Mouse (Mus musculus) hindbrain, embryonic 15.5 days (tissue): ENCODE measurements around the gene Rfc1. TPM values are rescaled to one million over a fixed set of nuclear protein-coding genes. Genes with fewer than 3 reads are reported as not detected.
"Not testable (repeated sequence)": the region's sequence is repeated elsewhere in the genome, so short reads cannot be mapped to it uniquely, and the experiment has no call there.

ENCODE experiments used
- ATAC-seq: fragments of 200-750 bp; cut with Nextera tagmentation; 2 replicates; pipeline ENCODE4 v1.8.0; 2017; ENCODE audit warnings: low read depth, moderate number of reproducible peaks, moderate TSS enrichment; ENCODE audit not compliant: low FRiP score
- H3K27ac ChIP-seq: fragments of 300-500 bp; sonication (generic); replicated peaks from 2 replicates; pipeline ENCODE4 v1.5.1; 2015; ENCODE audit warnings: mild to moderate bottlenecking, inconsistent platforms
- H3K27me3 ChIP-seq: fragments of 300-500 bp; sonication (generic); 2 replicates; pipeline ENCODE4 v1.6.1; 2015; ENCODE audit warnings: control low read depth, inconsistent platforms
- H3K36me3 ChIP-seq: fragments of 300-500 bp; sonication (generic); 2 replicates; pipeline ENCODE4 v1.6.1; 2015; ENCODE audit warnings: control low read depth, inconsistent platforms
- H3K4me1 ChIP-seq: fragments of 300-500 bp; sonication (generic); replicated peaks from 2 replicates; pipeline ENCODE4 v1.6.1; 2015; ENCODE audit warnings: control low read depth, inconsistent platforms
- H3K4me2 ChIP-seq: fragments of 300-500 bp; sonication (generic); 2 replicates; pipeline ENCODE4 v1.6.1; 2015; ENCODE audit warnings: moderate library complexity, mild to moderate bottlenecking, inconsistent platforms
- H3K4me3 ChIP-seq: fragments of 300-500 bp; sonication (generic); 2 replicates; pipeline ENCODE4 v1.5.1; 2015; ENCODE audit warnings: mild to moderate bottlenecking, inconsistent platforms
- H3K9ac ChIP-seq: fragments of 300-500 bp; sonication (generic); 2 replicates; pipeline ENCODE4 v1.6.1; 2015; ENCODE audit warnings: inconsistent platforms
- H3K9me3 ChIP-seq: fragments of 300-500 bp; sonication (generic); 2 replicates; pipeline ENCODE4 v1.6.1; 2016; ENCODE audit warnings: control low read depth, inconsistent platforms
- WGBS: fragments of 180-500 bp; shearing (Covaris S2); methylation state at CpG from one replicate; pipeline ENCODE4 v1.1.7; 2015; 5-methylcytosine and 5-hydroxymethylcytosine counted together
- polyA plus RNA-seq: library from polyadenylated mRNA; unstranded; fragments of >200 nt; fragmentation: Nextera tagmentation; extraction: Ambion mirVana; gene quantifications from 2 replicates; pipeline ENCODE4 v1.2.1, GENCODE M21; 2015

The Rfc1 gene
- polyA plus RNA-seq, 1 experiment from 2014 or later, result 29.9 TPM

GRCm38 (mm10) chr5:65334788-65335187, 682 bp downstream of the Rfc1 start:
- Histone ChIP-seq H3K27me3 (no peaks in the 10 kb centered on the region), H3K9ac (peak overlapping the region; percentile 77), H3K4me2 (peak overlapping the region; percentile 71), H3K4me3 (peak overlapping the region; percentile 79), H3K9me3 (no peaks in the 10 kb centered on the region), H3K4me1 (peaks cover 18% of the 10 kb centered on the region), H3K36me3 (no peaks in the 10 kb centered on the region), H3K27ac (0 out of 2 replicates have a peak overlapping the region, but pooled peaks have one; percentile 65)
- ATAC-seq, result no peak
- 11% methylated on average over 8 of the region's 8 CpGs for WGBS

DNA sequence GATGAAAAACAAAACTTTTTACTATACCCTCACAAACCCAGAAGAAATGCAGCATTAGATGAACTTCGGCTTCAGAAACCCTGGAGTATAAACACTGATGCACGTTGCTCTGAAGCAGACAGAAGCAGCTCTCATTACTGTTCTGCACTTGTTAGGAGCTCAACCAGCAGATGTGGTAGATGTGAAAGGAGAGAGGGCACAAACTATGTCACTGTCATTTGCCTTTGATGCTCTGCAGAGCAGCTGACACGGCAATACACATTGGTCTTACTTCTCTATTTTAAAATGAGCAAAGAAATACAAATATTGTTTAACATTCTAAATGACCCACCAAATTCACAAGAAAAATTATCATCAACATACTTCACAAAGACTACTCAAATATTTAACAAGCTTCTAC, 5.5 kb downstream of the Rfc1 start:
- Histone ChIP-seq H3K4me1 (peaks cover 14% of the 10 kb centered on the region; the same call in 1 of the 2 replicates), H3K36me3 (no peaks in the 10 kb centered on the region), H3K27ac (no peak overlapping the region), H3K9ac (no peak overlapping the region), H3K9me3 (no peaks in the 10 kb centered on the region), H3K4me3 (no peak overlapping the region), H3K4me2 (no peak overlapping the region), H3K27me3 (no peaks in the 10 kb centered on the region)
- WGBS, result 78% methylated on average over 3 of the region's 3 CpGs
- ATAC-seq, result no peak

- Histone ChIP-seq H3K4me3 (no peak overlapping the region), H3K9ac (no peak overlapping the region), H3K27ac (0 out of 2 replicates have a peak overlapping the region, but pooled peaks have one; percentile 42), H3K27me3 (no peaks in the 10 kb centered on the region), H3K36me3 (no peaks in the 10 kb centered on the region), H3K4me2 (no peak overlapping the region), H3K9me3 (no peaks in the 10 kb centered on the region), H3K4me1 (0 out of 2 replicates have a peak, but pooled peaks cover 3% of the 10 kb centered on the region)
- WGBS, result 76% methylated on average over 5 of the region's 5 CpGs
- ATAC-seq, result no peak
Observed at GRCm38 (mm10) chr5:65326212-65326611, 9.3 kb downstream of the Rfc1 start.

GRCm38 (mm10) chr5:65324758-65325355, 10.6 kb downstream of the Rfc1 start:
- H3K27ac ChIP-seq, result no peak overlapping the region
- H3K9ac ChIP-seq, result no peak overlapping the region
- no peak for ATAC-seq
- WGBS, result 92% methylated on average over 3 of the region's 3 CpGs
- no peaks in the 10 kb centered on the region for H3K36me3 ChIP-seq
- H3K27me3 ChIP-seq, result no peaks in the 10 kb centered on the region
- H3K4me3 ChIP-seq, result no peak overlapping the region
- no peaks in the 10 kb centered on the region for H3K9me3 ChIP-seq
- no peak overlapping the region for H3K4me2 ChIP-seq
- 0 out of 2 replicates have a peak, but pooled peaks cover 3% of the 10 kb centered on the region for H3K4me1 ChIP-seq

GRCm38 (mm10) chr5:65324271-65324670, 11.2 kb downstream of the Rfc1 start:
- H3K4me2 ChIP-seq, result no peak overlapping the region
- no peaks in the 10 kb centered on the region for H3K9me3 ChIP-seq
- no peaks in the 10 kb centered on the region for H3K36me3 ChIP-seq
- WGBS, result 91% methylated on average over 3 of the region's 3 CpGs
- no peak overlapping the region for H3K9ac ChIP-seq
- H3K27me3 ChIP-seq, result no peaks in the 10 kb centered on the region
- no peak overlapping the region for H3K4me3 ChIP-seq
- no peak overlapping the region for H3K27ac ChIP-seq
- H3K4me1 ChIP-seq, result 0 out of 2 replicates have a peak, but pooled peaks cover 3% of the 10 kb centered on the region
- no peak for ATAC-seq

- H3K9ac ChIP-seq, result no peak overlapping the region
- peaks cover 3% of the 10 kb centered on the region; the same call in 1 of the 2 replicates for H3K36me3 ChIP-seq
- no peak overlapping the region for H3K4me3 ChIP-seq
- H3K27me3 ChIP-seq, result no peaks in the 10 kb centered on the region
- 89% methylated on average over 10 of the region's 10 CpGs for WGBS
- H3K4me2 ChIP-seq, result no peak overlapping the region
- no peak for ATAC-seq
- H3K27ac ChIP-seq, result no peak overlapping the region
- H3K4me1 ChIP-seq, result 0 out of 2 replicates have a peak, but pooled peaks cover 3% of the 10 kb centered on the region
- H3K9me3 ChIP-seq, result no peaks in the 10 kb centered on the region
Observed at GRCm38 (mm10) chr5:65322165-65322564, 13.3 kb downstream of the Rfc1 start.

DNA sequence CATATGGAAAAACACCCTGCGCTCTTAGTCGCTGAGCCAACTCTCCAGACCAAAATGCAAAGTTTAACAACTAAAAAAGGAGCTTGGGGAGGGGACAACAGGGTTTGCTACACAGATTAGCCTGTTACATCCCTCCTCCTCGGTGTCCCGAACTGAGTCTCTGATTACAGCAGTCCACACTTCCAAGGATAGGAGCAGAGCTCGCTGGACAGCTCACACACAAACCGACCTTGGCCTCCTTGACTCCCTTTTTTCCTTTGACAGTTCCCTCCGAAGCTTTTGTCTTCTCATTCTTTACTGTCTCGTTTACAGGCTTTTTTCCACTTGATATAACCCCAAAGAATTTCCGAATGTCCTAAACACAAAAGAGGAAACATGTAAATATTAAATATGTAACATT, 16.3 kb downstream of the Rfc1 start:
- H3K9ac ChIP-seq, result no peak overlapping the region
- no peak overlapping the region for H3K4me3 ChIP-seq
- H3K4me1 ChIP-seq, result no peaks in the 10 kb centered on the region
- no peak for ATAC-seq
- no peak overlapping the region for H3K27ac ChIP-seq
- no peak overlapping the region for H3K4me2 ChIP-seq
- H3K27me3 ChIP-seq, result no peaks in the 10 kb centered on the region
- no peaks in the 10 kb centered on the region for H3K9me3 ChIP-seq
- WGBS, result 90% methylated on average over 9 of the region's 9 CpGs
- H3K36me3 ChIP-seq, result peaks cover 3% of the 10 kb centered on the region; the same call in 1 of the 2 replicates

GRCm38 (mm10) chr5:65308866-65309265, 26.6 kb downstream of the Rfc1 start:
- Histone ChIP-seq H3K27ac (no peak overlapping the region), H3K36me3 (peaks cover 14% of the 10 kb centered on the region), H3K9me3 (no peaks in the 10 kb centered on the region), H3K4me1 (no peaks in the 10 kb centered on the region), H3K4me3 (no peak overlapping the region), H3K4me2 (no peak overlapping the region), H3K9ac (no peak overlapping the region), H3K27me3 (no peaks in the 10 kb centered on the region)
- no peak for ATAC-seq
- WGBS, result 96% methylated on average over 3 of the region's 3 CpGs

- WGBS, result 97% methylated on average over 7 of the region's 7 CpGs
- Histone ChIP-seq H3K36me3 (peaks cover 14% of the 10 kb centered on the region), H3K9me3 (no peaks in the 10 kb centered on the region), H3K27me3 (no peaks in the 10 kb centered on the region), H3K4me2 (no peak overlapping the region), H3K4me1 (no peaks in the 10 kb centered on the region), H3K4me3 (no peak overlapping the region), H3K9ac (no peak overlapping the region), H3K27ac (no peak overlapping the region)
- ATAC-seq, result no peak
Observed at GRCm38 (mm10) chr5:65308208-65308607, 27.3 kb downstream of the Rfc1 start.

- ATAC-seq, result no peak
- no peak overlapping the region for H3K4me2 ChIP-seq
- WGBS, result 71% methylated on average over 9 of the region's 9 CpGs
- no peaks in the 10 kb centered on the region for H3K4me1 ChIP-seq
- H3K9ac ChIP-seq, result no peak overlapping the region
- no peaks in the 10 kb centered on the region for H3K27me3 ChIP-seq
- H3K36me3 ChIP-seq, result 0 out of 2 replicates have a peak, but pooled peaks cover 2% of the 10 kb centered on the region
- no peak overlapping the region for H3K4me3 ChIP-seq
- H3K27ac ChIP-seq, result peak overlapping the region; percentile 20; the same call in 1 of the 2 replicates
- H3K9me3 ChIP-seq, result no peaks in the 10 kb centered on the region
Observed at GRCm38 (mm10) chr5:65305516-65305915, 30.0 kb downstream of the Rfc1 start.

DNA sequence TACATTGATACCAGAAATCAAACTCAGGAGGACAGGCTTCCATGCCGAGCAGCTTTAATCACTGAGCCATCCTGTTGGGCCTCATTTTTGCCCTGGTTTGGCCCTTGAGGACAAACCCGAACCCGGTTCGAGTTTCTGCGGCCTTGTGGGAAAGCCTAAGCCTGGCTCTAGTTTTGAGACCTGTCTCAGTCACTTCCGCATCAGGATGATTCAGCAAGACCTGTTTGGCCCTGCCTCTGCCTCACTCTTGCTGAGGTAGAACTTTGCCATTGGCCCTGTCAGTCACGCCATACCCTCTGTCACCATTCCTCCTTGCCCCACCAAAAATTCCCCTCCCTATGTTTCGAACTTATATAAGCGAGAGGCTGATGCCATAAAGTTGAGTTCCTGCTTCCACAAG, 35.3 kb downstream of the Rfc1 start:
- no peak overlapping the region for H3K4me2 ChIP-seq
- no peak overlapping the region for H3K27ac ChIP-seq
- H3K4me1 ChIP-seq, result no peaks in the 10 kb centered on the region
- whole genome bisulfite sequencing, result 98% methylated on average over 9 of the region's 9 CpGs
- H3K27me3 ChIP-seq, result no peaks in the 10 kb centered on the region
- H3K9me3 ChIP-seq, result no peaks in the 10 kb centered on the region
- no peak for ATAC-seq
- H3K9ac ChIP-seq, result no peak overlapping the region
- H3K36me3 ChIP-seq, result peaks cover 8% of the 10 kb centered on the region
- H3K4me3 ChIP-seq, result no peak overlapping the region

GRCm38 (mm10) chr5:65299623-65300022, 35.8 kb downstream of the Rfc1 start:
- H3K27ac ChIP-seq, ATAC-seq, H3K4me1 ChIP-seq, H3K4me3 ChIP-seq, H3K4me2 ChIP-seq, H3K9ac ChIP-seq, H3K36me3 ChIP-seq, H3K27me3 ChIP-seq, H3K9me3 ChIP-seq: not testable (repeated sequence)
- WGBS, result 92% methylated on average over 1 of the region's 1 CpGs
